Mouse (Mus musculus): ENCODE results near the gene Tmem92.

Tmem92 gene

GRCm38 (mm10) chr11:94730261-94730660 is 52.2 kb downstream of the Tmem92 start:
- in situ Hi-C loops (cut with MboI; ENCODE audit: unreplicated experiment in 2 of 2) = loop anchor here in 1 of 2 experiments (5.0 kb wide), 1 partner anchor 207 kb away; the partner anchor contains the start of gene Col1a1

GRCm38 (mm10) chr11:94729565-94729964 is 52.9 kb downstream of the Tmem92 start:
- in situ Hi-C loops (cut with MboI; ENCODE audit: unreplicated experiment in 2 of 2) = no loop called here

DNA sequence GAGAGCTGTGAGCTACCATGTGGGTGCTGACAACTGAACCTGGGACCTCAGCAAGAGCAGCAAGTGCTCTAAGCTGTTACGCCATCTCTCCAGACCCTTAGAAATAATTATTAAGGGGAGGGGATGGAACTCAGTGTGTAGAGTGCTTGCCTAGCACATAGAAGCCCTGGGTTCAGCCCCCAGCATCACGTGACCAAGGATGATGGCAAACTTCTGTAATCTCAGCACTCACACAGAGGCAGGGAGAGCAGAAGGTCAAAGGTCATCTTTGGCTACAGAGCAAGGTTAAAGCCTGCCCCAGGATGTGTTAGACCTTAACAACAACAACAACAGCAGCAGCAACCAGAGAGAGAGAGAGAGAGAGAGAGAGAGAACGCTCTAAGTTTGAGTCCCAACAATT is 54.0 kb downstream of the Tmem92 start:
- in situ Hi-C loops (cut with MboI; ENCODE audit: unreplicated experiment in 2 of 2) = no loop called here

DNA sequence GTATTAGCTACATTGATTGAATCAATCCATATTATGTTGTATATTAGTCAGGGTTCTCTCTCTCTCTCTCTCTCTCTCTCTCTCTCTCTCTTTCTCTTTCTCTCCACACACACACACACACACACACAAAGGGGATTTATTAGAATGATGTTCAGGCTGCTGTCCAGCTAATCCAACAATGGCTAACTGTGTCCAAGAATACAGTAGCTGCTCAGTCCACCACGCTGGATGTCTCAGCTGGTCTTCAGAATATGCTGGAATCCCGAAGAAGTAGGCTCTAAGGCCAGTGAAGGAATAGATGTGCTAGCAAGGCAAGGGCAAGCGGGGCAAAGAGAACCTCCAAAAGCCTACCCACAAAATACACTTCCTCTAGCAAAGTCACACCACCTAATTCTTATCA is 55.2 kb downstream of the Tmem92 start:
- in situ Hi-C loops (cut with MboI; ENCODE audit: unreplicated experiment in 2 of 2) = no loop called here
